Mouse (Mus musculus) megakaryocyte, embryonic 14.5 days (primary cell): ENCODE results near the gene Glyatl3. TPM values are rescaled to one million over a fixed set of nuclear protein-coding genes. Genes with fewer than 3 reads are reported as not detected.

Experiments used
- H3K27me3 ChIP-seq: replicated peaks from 2 replicates; pipeline ENCODE3; 2012; ENCODE audit warnings: inconsistent platforms
- H3K36me3 ChIP-seq: replicated peaks from 2 replicates; pipeline ENCODE3; 2012; ENCODE audit warnings: low read length, inconsistent platforms, mixed read lengths
- H3K4me1 ChIP-seq: 2 replicates; pipeline ENCODE4 v1.6.1; 2012; ENCODE audit warnings: inconsistent platforms
- H3K4me3 ChIP-seq: replicated peaks from 2 replicates; pipeline ENCODE3; 2012; ENCODE audit warnings: moderate library complexity, mild to moderate bottlenecking, inconsistent platforms
- H3K9me3 ChIP-seq: 2 replicates; pipeline ENCODE4 v1.6.1; 2012; ENCODE audit warnings: inconsistent platforms
- FLI1 ChIP-seq: IDR thresholded peaks from 2 replicates; pipeline ENCODE4 v1.6.1; 2012; ENCODE audit warnings: low read length, inconsistent platforms, mixed read lengths
- GATA1 ChIP-seq: IDR thresholded peaks from 3 replicates; pipeline ENCODE4 v1.6.1; 2012; ENCODE audit warnings: mixed read lengths, low read length, inconsistent platforms, borderline replicate concordance
- polyA plus RNA-seq: library from polyadenylated mRNA; stranded (reverse); fragments of >175 nt; gene quantifications from 2 replicates; pipeline ENCODE4 v1.2.3, GENCODE M21; 2012; ENCODE audit warnings: low replicate concordance; ENCODE audit not compliant: insufficient read depth

The Glyatl3 gene
- polyA plus RNA-seq, 1 experiment, result not detected

DNA sequence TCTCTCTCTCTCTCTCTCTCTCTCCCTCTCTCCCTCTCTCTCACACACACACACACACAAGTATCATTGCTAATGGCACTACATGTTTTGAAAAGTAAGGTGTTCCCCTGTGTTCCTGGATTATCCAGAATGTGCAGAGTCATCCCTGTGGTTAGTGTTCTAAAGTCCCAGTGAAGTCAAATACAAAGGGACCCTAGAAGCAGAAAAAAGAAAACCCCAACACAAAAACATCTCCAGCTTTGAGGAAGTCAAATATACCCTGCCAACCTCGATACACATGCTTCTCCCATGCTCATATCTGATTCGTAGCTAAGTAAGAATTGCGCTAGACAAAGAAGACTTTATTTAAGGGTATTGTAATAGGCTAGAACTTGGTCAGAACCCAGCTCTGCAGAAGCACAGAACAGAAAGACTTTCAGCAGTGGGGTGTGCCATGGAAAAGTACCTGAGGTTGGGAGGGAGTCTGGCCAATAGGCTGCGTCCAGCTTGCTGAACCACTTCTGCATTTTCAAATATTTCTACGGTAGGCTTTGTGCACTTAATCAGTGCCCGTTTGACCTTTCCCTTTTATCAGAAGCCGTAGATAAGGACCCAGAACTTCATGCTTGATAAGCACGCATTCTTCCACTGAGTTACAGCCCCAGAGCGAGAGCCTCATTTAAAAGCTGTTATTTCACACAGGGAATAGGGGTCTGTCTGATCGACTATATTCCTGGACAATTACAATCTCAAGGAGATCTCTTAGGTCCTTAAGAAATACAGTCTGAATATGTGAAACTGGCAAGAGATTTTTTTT is 45.0 kb downstream of the Glyatl3 start:
- Histone ChIP-seq H3K36me3 (no peaks in the 10 kb centered on the region), H3K4me3 (peak overlapping the region; percentile 34)

DNA sequence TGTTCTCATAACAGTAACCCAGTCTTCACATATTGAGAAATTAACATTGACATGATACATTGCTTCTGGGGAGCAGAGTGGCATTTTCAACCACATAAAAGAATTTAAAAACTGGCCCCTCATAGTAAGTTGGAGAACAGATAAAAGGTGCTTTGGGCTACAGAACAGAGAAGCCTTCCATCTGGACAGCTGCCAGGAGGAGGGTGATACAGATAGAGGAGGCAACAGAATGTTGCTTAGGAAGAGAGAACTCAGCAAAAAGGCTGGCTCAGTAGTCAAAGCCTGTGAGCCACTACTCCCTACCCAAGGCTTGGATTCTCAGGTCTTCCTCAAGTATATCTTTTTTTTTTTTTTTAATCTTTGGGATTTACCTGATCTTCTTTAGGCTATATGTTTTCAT is 59.1 kb downstream of the Glyatl3 start:
- no peaks in the 10 kb centered on the region for H3K27me3 ChIP-seq
- H3K4me1 ChIP-seq, result no peaks in the 10 kb centered on the region
- H3K4me3 ChIP-seq, result no peak overlapping the region

More for the DNA sequence above, 45.0 kb downstream of the Glyatl3 start:
- Histone ChIP-seq H3K9me3 (no peaks in the 10 kb centered on the region), H3K27me3 (no peaks in the 10 kb centered on the region), H3K4me1 (peaks cover 23% of the 10 kb centered on the region)
- TF ChIP-seq FLI1, result no peak
- no peak for TF ChIP-seq GATA1

More for the DNA sequence above, 59.1 kb downstream of the Glyatl3 start:
- H3K36me3 ChIP-seq, result no peaks in the 10 kb centered on the region
- TF ChIP-seq GATA1 (no peak), FLI1 (no peak)
- H3K9me3 ChIP-seq, result no peaks in the 10 kb centered on the region

Other genes with a start within 250 kb of the Glyatl3 start
- gene Esp1, start 187.2 kb downstream of the Glyatl3 start, polyA plus RNA-seq, result not detected in 2 replicates
- gene Crisp2, start 107.3 kb downstream of the Glyatl3 start, polyA plus RNA-seq, result not detected in 2 replicates
- not detected in 2 replicates for gene Rhag, start 103.2 kb downstream of the Glyatl3 start, polyA plus RNA-seq
- 1.1 and 3.3 TPM in 2 replicates for gene 9130008F23Rik, start 33.8 kb downstream of the Glyatl3 start, polyA plus RNA-seq
- 3.5 TPM in 1 of 2 replicates, not detected in the other for gene Mut, start 20.3 kb upstream of the Glyatl3 start, polyA plus RNA-seq
- 0.86 TPM in 1 of 2 replicates, not detected in the other for gene Cenpq, start 20.7 kb upstream of the Glyatl3 start, polyA plus RNA-seq